Mouse (Mus musculus): ENCODE results near the gene Pcbp3. TPM values are rescaled to one million over a fixed set of nuclear protein-coding genes. Genes with fewer than 3 reads are reported as not detected.

Pcbp3 gene
- 0.83 and 1.3 TPM in 2 replicates for polyA plus RNA-seq (2012; rRNA removed)

GRCm38 (mm10) chr10:76961790-76962489 is at the start of gene Pcbp3:
Gene Pcbp3 (minus strand): TSS chr10:76961887.

DNA sequence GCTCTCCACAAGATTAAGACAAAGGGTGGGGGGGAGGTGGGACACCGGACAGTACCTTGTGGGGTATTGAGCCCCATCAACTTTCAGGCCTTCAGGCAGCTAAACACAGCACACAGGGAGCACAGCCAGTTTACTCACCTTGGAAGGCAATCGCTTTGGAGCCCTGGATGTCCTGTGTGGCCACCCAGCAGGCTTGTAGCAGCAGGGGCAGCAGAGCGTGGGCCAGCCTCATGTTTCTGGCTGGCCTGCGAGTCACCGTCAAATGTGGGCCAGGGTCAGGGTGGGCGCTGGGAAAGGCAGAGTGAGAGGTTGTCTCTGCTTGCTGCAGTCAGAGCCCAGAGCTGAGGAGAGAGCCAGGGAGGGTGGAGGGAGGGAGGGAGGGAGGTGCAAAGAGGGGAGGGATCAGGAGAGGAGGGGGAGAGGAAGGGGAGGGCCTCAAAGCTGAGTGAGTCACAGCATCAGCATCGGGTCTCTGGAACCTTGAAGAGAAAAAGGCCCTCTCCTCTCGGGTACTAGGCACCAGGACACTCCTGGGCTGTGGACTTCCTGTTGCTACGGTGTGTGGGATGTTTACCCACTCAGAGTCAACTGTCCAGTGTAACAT is 235.9 kb downstream of the Pcbp3 start, which contains the start of gene Col6a1:
Gene Col6a1 (minus strand): TSS at position 487 of the 604 bp plus-strand sequence.

Other genes starting within 250 kb of the Pcbp3 start
- gene Col6a1, start 235.7 kb downstream of the Pcbp3 start, polyA plus RNA-seq (2012; rRNA removed): 8.6 and 11.5 TPM in 2 replicates
- 10.3 and 12.8 TPM in 2 replicates for gene Slc19a1, start 70.4 kb upstream of the Pcbp3 start, polyA plus RNA-seq (2012; rRNA removed)
- gene Col18a1, start 204.7 kb upstream of the Pcbp3 start, polyA plus RNA-seq (2012; rRNA removed): 103 and 113 TPM in 2 replicates

Measured in liver, embryonic 18 days (tissue).